Mouse (Mus musculus) forebrain, embryonic 10.5 days (tissue): ENCODE results near the gene Ctla4. TPM values are rescaled to one million over a fixed set of nuclear protein-coding genes. Genes with fewer than 3 reads are reported as not detected.

Experiments used
- DNase-seq: peaks from one replicate; pipeline ENCODE4 v3.0.0-alpha.2; 2017; ENCODE audit warnings: low spot score; ENCODE audit errors: extremely low spot score
- H3K27ac ChIP-seq: fragments of 300-500 bp; sonication (generic); 2 replicates; pipeline ENCODE4 v1.5.1; 2016; ENCODE audit warnings: mild to moderate bottlenecking
- H3K27me3 ChIP-seq: fragments of 300-500 bp; sonication (generic); 2 replicates; pipeline ENCODE4 v1.6.1; 2016; ENCODE audit warnings: mild to moderate bottlenecking; ENCODE audit not compliant: poor library complexity, severe bottlenecking
- H3K36me3 ChIP-seq: fragments of 300-500 bp; sonication (generic); replicated peaks from 2 replicates; pipeline ENCODE4 v1.6.1; 2016; ENCODE audit warnings: mild to moderate bottlenecking, moderate library complexity
- H3K4me1 ChIP-seq: fragments of 300-500 bp; sonication (generic); 2 replicates; pipeline ENCODE4 v1.6.1; 2016
- H3K4me3 ChIP-seq: fragments of 300-500 bp; sonication (generic); 2 replicates; pipeline ENCODE4 v1.5.1; 2016; ENCODE audit warnings: mild to moderate bottlenecking, moderate library complexity
- H3K9me3 ChIP-seq: fragments of 300-500 bp; sonication (generic); 2 replicates; pipeline ENCODE4 v1.6.1; 2016; ENCODE audit warnings: mild to moderate bottlenecking, moderate library complexity
- WGBS: fragments of 180-500 bp; shearing (Covaris S2); methylation state at CpG from one replicate; pipeline ENCODE4 v1.1.7; 2016; 5-methylcytosine and 5-hydroxymethylcytosine counted together
- polyA plus RNA-seq: library from polyadenylated mRNA; unstranded; fragments of >200 nt; fragmentation: Nextera tagmentation; extraction: Ambion mirVana; gene quantifications from 2 replicates; pipeline ENCODE4 v1.2.1, GENCODE M21; 2016

Ctla4 gene
- not detected in 2 replicates for polyA plus RNA-seq

DNA sequence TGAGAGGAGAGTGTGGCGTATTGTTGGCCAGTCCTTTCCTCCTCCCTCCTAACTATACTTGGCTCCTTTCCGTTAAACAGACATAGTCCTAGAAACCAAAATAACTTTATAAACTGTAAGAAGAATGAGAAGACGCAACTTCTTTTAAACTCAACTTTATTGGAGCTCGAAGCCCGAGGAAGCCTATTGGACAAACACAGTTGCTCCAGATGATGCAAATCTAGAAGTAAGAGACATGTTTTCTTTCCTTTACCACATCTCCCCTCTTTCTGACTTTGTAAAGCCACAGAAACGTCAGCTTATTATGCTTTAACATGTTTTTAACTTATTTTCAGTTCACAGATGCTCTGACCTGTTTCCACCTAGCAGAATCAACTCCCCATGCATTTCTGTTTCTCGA lies at the start of gene Ctla4:
Ctla4 (plus strand) TSS at position 20 of the 400 bp plus-strand sequence.
- Histone ChIP-seq H3K9me3 (no peaks in the 10 kb centered on the region), H3K27ac (no peak within 1 kb of the TSS), H3K4me1 (no peaks in the 10 kb centered on the region), H3K36me3 (no peaks in the 10 kb centered on the region), H3K4me3 (no peak within 1 kb of the TSS), H3K27me3 (no peaks in the 10 kb centered on the region)
- no peak for DNase-seq
- 91% methylated on average over 7 of the region's 7 CpGs for WGBS

GRCm38 (mm10) chr1:60839161-60839560 lies 47.6 kb upstream of the Ctla4 start:
- Histone ChIP-seq H3K36me3 (no peaks in the 10 kb centered on the region), H3K4me1 (no peaks in the 10 kb centered on the region), H3K9me3 (no peaks in the 10 kb centered on the region), H3K4me3 (no peak overlapping the region), H3K27ac (no peak overlapping the region), H3K27me3 (no peaks in the 10 kb centered on the region)
- 80% methylated on average over 1 of the region's 1 CpGs for WGBS
- no peak for DNase-seq

- H3K27me3 ChIP-seq, result peaks cover 13% of the 10 kb centered on the region
- DNase-seq, result no peak
- no peak overlapping the region for H3K4me3 ChIP-seq
- H3K36me3 ChIP-seq, result no peaks in the 10 kb centered on the region
- H3K9me3 ChIP-seq, result no peaks in the 10 kb centered on the region
- H3K4me1 ChIP-seq, result peaks cover 2% of the 10 kb centered on the region
- H3K27ac ChIP-seq, result no peak overlapping the region
- WGBS, result 85% methylated on average over 7 of the region's 7 CpGs
Observed at GRCm38 (mm10) chr1:60845318-60846060, 41.3 kb upstream of the Ctla4 start.

- Histone ChIP-seq H3K36me3 (no peaks in the 10 kb centered on the region), H3K9me3 (no peaks in the 10 kb centered on the region), H3K27ac (no peak overlapping the region), H3K4me3 (no peak overlapping the region), H3K27me3 (peaks cover 13% of the 10 kb centered on the region), H3K4me1 (peaks cover 15% of the 10 kb centered on the region)
- DNase-seq, result no peak
- WGBS, result 83% methylated on average over 4 of the region's 4 CpGs
Observed at GRCm38 (mm10) chr1:60846616-60847275, 40.1 kb upstream of the Ctla4 start.

DNA sequence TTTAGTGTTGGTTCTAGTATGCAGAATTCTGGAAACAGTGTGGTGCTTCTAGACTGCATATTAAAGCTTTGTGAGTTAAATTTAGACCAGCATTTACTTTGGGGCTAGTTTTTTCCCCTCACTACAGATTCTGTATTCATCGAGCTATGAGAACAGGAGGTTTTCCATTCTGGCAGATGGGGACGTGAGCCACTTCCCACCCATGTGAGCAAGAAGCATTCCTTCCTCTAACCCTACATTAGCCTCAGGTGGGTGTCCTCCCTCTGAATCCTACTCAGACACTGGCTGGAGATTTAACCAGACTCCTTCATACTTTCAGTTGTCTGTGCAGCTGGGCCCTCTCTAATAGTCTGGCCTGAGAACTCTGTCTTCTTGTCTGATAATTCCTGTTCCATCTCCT lies 37.7 kb upstream of the Ctla4 start:
- Histone ChIP-seq H3K27me3 (peaks cover 36% of the 10 kb centered on the region), H3K4me3 (no peak overlapping the region), H3K4me1 (peaks cover 38% of the 10 kb centered on the region), H3K27ac (no peak overlapping the region), H3K9me3 (no peaks in the 10 kb centered on the region), H3K36me3 (no peaks in the 10 kb centered on the region)
- WGBS, result 87% methylated on average over 2 of the region's 2 CpGs
- DNase-seq, result no peak

DNA sequence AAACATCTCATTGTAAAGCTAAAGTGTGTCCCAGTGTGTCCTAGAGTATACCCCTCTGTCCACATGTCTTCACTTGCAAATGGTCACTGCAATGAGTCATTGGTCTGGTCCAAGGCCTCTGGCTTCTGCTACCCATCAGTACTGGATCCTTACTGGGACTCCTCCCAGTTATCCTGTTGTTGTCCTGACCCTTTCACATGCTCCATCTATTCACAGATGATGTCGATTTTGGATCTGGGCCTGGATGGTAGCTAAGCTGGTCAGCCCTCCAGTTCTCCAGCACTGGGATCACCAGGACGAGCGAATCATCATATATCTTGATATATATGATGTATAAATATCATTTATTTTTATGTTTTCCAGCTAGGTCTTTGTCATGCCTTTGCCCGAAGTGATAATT lies 37.0 kb upstream of the Ctla4 start:
- Histone ChIP-seq H3K27ac (no peak overlapping the region), H3K4me3 (no peak overlapping the region)
- 88% methylated on average over 4 of the region's 4 CpGs for WGBS

GRCm38 (mm10) chr1:60851041-60851781 lies 35.6 kb upstream of the Ctla4 start:
- peak; percentile 43 for DNase-seq

More for the DNA sequence above, 37.0 kb upstream of the Ctla4 start:
- Histone ChIP-seq H3K36me3 (no peaks in the 10 kb centered on the region), H3K9me3 (no peaks in the 10 kb centered on the region), H3K4me1 (peaks cover 38% of the 10 kb centered on the region), H3K27me3 (peaks cover 37% of the 10 kb centered on the region)
- no peak for DNase-seq

DNA sequence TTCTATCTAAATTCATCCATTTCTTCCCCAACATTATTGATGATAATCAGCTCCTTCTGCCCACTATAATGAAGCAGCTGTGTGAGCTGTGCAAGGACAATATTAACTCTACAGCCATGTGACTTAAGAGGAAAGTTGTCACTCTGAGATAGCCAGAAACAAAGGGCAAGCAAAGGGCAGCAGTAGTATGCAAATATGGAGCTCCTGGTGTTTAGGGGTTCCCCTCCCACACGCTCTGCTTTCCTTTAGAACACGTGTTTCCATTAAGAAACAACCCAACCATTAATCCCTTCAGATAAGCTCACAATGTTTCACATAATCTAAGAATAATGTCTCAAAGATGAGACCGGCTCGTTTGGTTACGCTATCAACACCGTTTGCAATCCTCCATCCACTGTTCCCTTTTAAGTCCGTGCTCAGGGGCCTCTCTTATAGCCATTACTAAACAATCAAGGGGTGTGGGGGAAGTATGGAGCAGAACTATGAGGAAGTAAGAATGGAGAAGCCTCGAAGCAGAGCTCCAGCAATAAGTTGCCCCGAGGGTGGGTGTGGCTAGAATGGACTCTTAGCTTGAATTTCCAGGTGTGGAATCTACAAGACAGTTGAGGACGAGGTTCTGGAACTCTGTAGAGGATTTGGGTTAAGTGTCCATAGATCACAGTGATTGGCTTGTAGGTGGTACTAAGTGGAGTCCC lies 34.6 kb upstream of the Ctla4 start:
- Histone ChIP-seq H3K36me3 (no peaks in the 10 kb centered on the region), H3K4me3 (no peak overlapping the region), H3K27me3 (peaks cover 37% of the 10 kb centered on the region), H3K27ac (no peak overlapping the region), H3K9me3 (no peaks in the 10 kb centered on the region), H3K4me1 (peaks cover 38% of the 10 kb centered on the region)
- 59% methylated on average over 10 of the region's 10 CpGs for WGBS
- DNase-seq, result no peak

More at GRCm38 (mm10) chr1:60851041-60851781, 35.6 kb upstream of the Ctla4 start:
- 26% methylated on average over 8 of the region's 8 CpGs for WGBS
- Histone ChIP-seq H3K9me3 (no peaks in the 10 kb centered on the region), H3K27me3 (peaks cover 37% of the 10 kb centered on the region), H3K4me1 (peaks cover 38% of the 10 kb centered on the region), H3K27ac (0 out of 2 replicates have a peak overlapping the region, but pooled peaks have one; percentile 37), H3K4me3 (no peak overlapping the region), H3K36me3 (no peaks in the 10 kb centered on the region)

GRCm38 (mm10) chr1:60852770-60853147 lies 34.0 kb upstream of the Ctla4 start:
- Histone ChIP-seq H3K27ac (no peak overlapping the region), H3K4me1 (peaks cover 38% of the 10 kb centered on the region)
- 72% methylated on average over 6 of the region's 6 CpGs for WGBS

GRCm38 (mm10) chr1:60853330-60853956 lies 33.4 kb upstream of the Ctla4 start:
- WGBS, result 27% methylated on average over 7 of the region's 7 CpGs
- Histone ChIP-seq H3K36me3 (no peaks in the 10 kb centered on the region), H3K27me3 (peaks cover 37% of the 10 kb centered on the region), H3K27ac (no peak overlapping the region), H3K9me3 (no peaks in the 10 kb centered on the region), H3K4me3 (no peak overlapping the region), H3K4me1 (peaks cover 38% of the 10 kb centered on the region)
- no peak for DNase-seq

More at GRCm38 (mm10) chr1:60852770-60853147, 34.0 kb upstream of the Ctla4 start:
- Histone ChIP-seq H3K36me3 (no peaks in the 10 kb centered on the region), H3K4me3 (no peak overlapping the region), H3K9me3 (no peaks in the 10 kb centered on the region), H3K27me3 (peaks cover 37% of the 10 kb centered on the region)
- DNase-seq, result no peak

DNA sequence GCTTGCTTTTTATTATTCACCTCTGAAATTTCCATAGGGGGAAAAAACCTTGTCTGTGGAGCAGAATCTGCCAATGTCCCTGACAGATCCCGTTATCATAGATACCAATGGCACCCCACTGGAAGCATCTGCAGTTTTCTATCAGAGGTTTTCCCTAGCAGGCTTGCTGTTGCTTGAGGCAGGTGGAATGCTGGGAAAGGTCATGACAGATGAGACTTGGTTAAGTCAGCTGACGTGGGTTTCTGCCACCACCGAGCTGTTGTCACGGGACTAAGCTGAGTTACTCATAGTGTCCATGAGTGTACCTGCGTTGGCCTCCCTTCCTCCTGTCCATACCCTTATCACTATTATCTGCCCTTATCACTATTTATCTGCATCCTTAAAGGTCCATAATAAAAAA lies 32.8 kb upstream of the Ctla4 start:
- H3K9me3 ChIP-seq, result no peaks in the 10 kb centered on the region

More for the DNA sequence above, 32.8 kb upstream of the Ctla4 start:
- H3K36me3 ChIP-seq, result no peaks in the 10 kb centered on the region
- no peak overlapping the region for H3K4me3 ChIP-seq
- WGBS, result 84% methylated on average over 5 of the region's 5 CpGs
- peaks cover 38% of the 10 kb centered on the region for H3K4me1 ChIP-seq
- no peak for DNase-seq
- H3K27ac ChIP-seq, result no peak overlapping the region
- H3K27me3 ChIP-seq, result peaks cover 34% of the 10 kb centered on the region
